Mouse (Mus musculus): ENCODE results near the gene Cyp2a5.

GRCm38 (mm10) chr7:26800104-26800503 lies 35.0 kb upstream of the Cyp2a5 start:
- TF ChIP-seq POLR2A (IDR thresholded peaks at IDR 0.05; ENCODE audit: low read depth, low read length) (no peak), CTCF (IDR thresholded peaks at IDR 0.05; ENCODE audit: extremely low read depth, insufficient read length, insufficient replicate concordance, low read depth, low read length) (no peak)

All from small intestine, adult 2 months (tissue).